Mouse (Mus musculus): ENCODE results near the gene Adsl.

- no peak for TF ChIP-seq CTCF (IDR thresholded peaks at IDR 0.05; ENCODE audit: extremely low read depth, insufficient read depth, insufficient read length, insufficient replicate concordance)
- TF ChIP-seq POLR2A (IDR thresholded peaks at IDR 0.05; ENCODE audit: low read depth, low read length): no peak
Measured at GRCm38 (mm10) chr15:81016488-81016887, 68.2 kb downstream of the Adsl start.

Data from spleen, adult 2 months (tissue).